Mouse (Mus musculus): ENCODE measurements around the gene Pard3.
"Not testable (repeated sequence)": the region's sequence is repeated elsewhere in the genome, so short reads cannot be mapped to it uniquely, and the experiment has no call there.

Pard3 gene

GRCm38 (mm10) chr8:127139154-127139553 is 75.5 kb downstream of the Pard3 start:
- DNase-seq (ENCODE audit: low read depth, low spot score) = peak; percentile 60

GRCm38 (mm10) chr8:127140945-127141344 is 77.3 kb downstream of the Pard3 start:
- DNase-seq (ENCODE audit: low read depth, low spot score) = no peak

GRCm38 (mm10) chr8:127143641-127144040 is 79.9 kb downstream of the Pard3 start:
- DNase-seq (ENCODE audit: low read depth, low spot score) = no peak

GRCm38 (mm10) chr8:127144562-127144961 is 80.9 kb downstream of the Pard3 start:
- DNase-seq (ENCODE audit: low read depth, low spot score) = no peak

GRCm38 (mm10) chr8:127145135-127145534 is 81.4 kb downstream of the Pard3 start:
- DNase-seq (ENCODE audit: low read depth, low spot score) = no peak

GRCm38 (mm10) chr8:127146055-127146454 is 82.4 kb downstream of the Pard3 start:
- DNase-seq (ENCODE audit: low read depth, low spot score) = no peak

GRCm38 (mm10) chr8:127148821-127149220 is 85.1 kb downstream of the Pard3 start:
- no peak for DNase-seq (ENCODE audit: low read depth, low spot score)

GRCm38 (mm10) chr8:127150645-127151044 is 87.0 kb downstream of the Pard3 start:
- no peak for DNase-seq (ENCODE audit: low read depth, low spot score)

GRCm38 (mm10) chr8:127151706-127152105 is 88.0 kb downstream of the Pard3 start:
- DNase-seq (ENCODE audit: low read depth, low spot score) = no peak

GRCm38 (mm10) chr8:127157087-127157486 is 93.4 kb downstream of the Pard3 start:
- no peak for DNase-seq (ENCODE audit: low read depth, low spot score)

- no peak for DNase-seq (ENCODE audit: low read depth, low spot score)
These were observed 95.8 kb downstream of the Pard3 start for GRCm38 (mm10) chr8:127159421-127159966.

- DNase-seq (ENCODE audit: low read depth, low spot score) = no peak
These were observed 98.2 kb downstream of the Pard3 start for GRCm38 (mm10) chr8:127161854-127162253.

- no peak for DNase-seq (ENCODE audit: low read depth, low spot score)
These were observed 99.1 kb downstream of the Pard3 start for GRCm38 (mm10) chr8:127162821-127163220.

GRCm38 (mm10) chr8:127164326-127165280 is 100.9 kb downstream of the Pard3 start:
- no peak for DNase-seq (ENCODE audit: low read depth, low spot score)

GRCm38 (mm10) chr8:127168496-127168895 is 104.8 kb downstream of the Pard3 start:
- DNase-seq (ENCODE audit: low read depth, low spot score) = no peak

GRCm38 (mm10) chr8:127169361-127169760 is 105.7 kb downstream of the Pard3 start:
- DNase-seq (ENCODE audit: low read depth, low spot score) = no peak

- not testable (repeated sequence) for DNase-seq (ENCODE audit: low read depth, low spot score)
These were observed 106.7 kb downstream of the Pard3 start for GRCm38 (mm10) chr8:127170372-127170771.

GRCm38 (mm10) chr8:127170930-127171329 is 107.2 kb downstream of the Pard3 start:
- no peak for DNase-seq (ENCODE audit: low read depth, low spot score)

- DNase-seq (ENCODE audit: low read depth, low spot score) = no peak
These were observed 109.8 kb downstream of the Pard3 start for GRCm38 (mm10) chr8:127173483-127173882.

- no peak for DNase-seq (ENCODE audit: low read depth, low spot score)
These were observed 110.7 kb downstream of the Pard3 start for GRCm38 (mm10) chr8:127174411-127174810.

- no peak for DNase-seq (ENCODE audit: low read depth, low spot score)
These were observed 111.6 kb downstream of the Pard3 start for GRCm38 (mm10) chr8:127175160-127175836.

GRCm38 (mm10) chr8:127178634-127179033 is 114.9 kb downstream of the Pard3 start:
- peak; percentile 38 for DNase-seq (ENCODE audit: low read depth, low spot score)

Data from WW6 (cell line).